Mouse (Mus musculus): Measurements from ENCODE around the gene Usp5. TPM values are rescaled to one million over a fixed set of nuclear protein-coding genes. Genes with fewer than 3 reads are reported as not detected.

Usp5 gene
- total RNA-seq (2021), result 100 to 1,000 TPM; 204 to 208 TPM
- long read RNA-seq, experiment 1, transcript Usp5-202 (20 exons, 3,076 nt), result minor isoform, 33 of 203 reads
- long read RNA-seq, experiment 1, transcript Usp5-201 (20 exons, 3,213 nt), result major isoform, 86 of 203 reads
- long read RNA-seq, experiment 1, partial matches to known transcripts, result 57 of 203 reads
- long read RNA-seq, experiment 1, other reads (novel, unspliced or antisense), result 27 of 203 reads
- long read RNA-seq, experiment 2, transcript Usp5-201 (20 exons, 3,213 nt), result major isoform, 63 of 137 reads
- long read RNA-seq, experiment 2, transcript Usp5-202 (20 exons, 3,076 nt), result minor isoform, 11 of 137 reads
- long read RNA-seq, experiment 2, partial matches to known transcripts, result 45 of 137 reads
- long read RNA-seq, experiment 2, other reads (novel, unspliced or antisense), result 18 of 137 reads

GRCm38 (mm10) chr6:124828868-124829798, at the start of gene Usp5, which contains the start of gene Cdca3:
TSS of gene Usp5 (minus strand) at chr6:124829484.
TSS of gene Cdca3 (plus strand) at chr6:124829547.
- DNase-seq (ENCODE audit: low spot score in 2 of 2), result peak; percentile 95 to 99

GRCm38 (mm10) chr6:124874348-124874747, 45.1 kb upstream of the Usp5 start:
- DNase-seq (ENCODE audit: low spot score in 2 of 2), result no peak

- no peak for DNase-seq (ENCODE audit: low spot score in 2 of 2)
Observed at GRCm38 (mm10) chr6:124866560-124866959, 37.3 kb upstream of the Usp5 start.

- DNase-seq (ENCODE audit: low spot score in 2 of 2), result no peak
Observed at GRCm38 (mm10) chr6:124865766-124866362, 36.6 kb upstream of the Usp5 start.

GRCm38 (mm10) chr6:124863658-124864298, 34.5 kb upstream of the Usp5 start, which contains the start of gene Gpr162:
TSS of gene Gpr162 (minus strand) at chr6:124863983.
- DNase-seq (ENCODE audit: low spot score in 2 of 2), result peak; percentile 65 to 76

GRCm38 (mm10) chr6:124863125-124863657, 33.9 kb upstream of the Usp5 start:
- DNase-seq (ENCODE audit: low spot score in 2 of 2), result no peak

GRCm38 (mm10) chr6:124862406-124863124, 33.3 kb upstream of the Usp5 start:
- DNase-seq (ENCODE audit: low spot score in 2 of 2), result peak; percentile 36 to 42

GRCm38 (mm10) chr6:124861802-124862201, 32.5 kb upstream of the Usp5 start:
- no peak for DNase-seq (ENCODE audit: low spot score in 2 of 2)

GRCm38 (mm10) chr6:124861266-124861665, 32.0 kb upstream of the Usp5 start:
- peak in 1 of 2 experiments; percentile 36 for DNase-seq (ENCODE audit: low spot score in 2 of 2)

GRCm38 (mm10) chr6:124860511-124860910, 31.2 kb upstream of the Usp5 start:
- peak in 1 of 2 experiments; percentile 28 for DNase-seq (ENCODE audit: low spot score in 2 of 2)

- peak; percentile 91 to 94 for DNase-seq (ENCODE audit: low spot score in 2 of 2)
Observed at GRCm38 (mm10) chr6:124859725-124860124, 30.4 kb upstream of the Usp5 start.

GRCm38 (mm10) chr6:124858561-124859318, 29.5 kb upstream of the Usp5 start:
- DNase-seq (ENCODE audit: low spot score in 2 of 2), result no peak

GRCm38 (mm10) chr6:124857840-124858530, 28.7 kb upstream of the Usp5 start:
- peak in 1 of 2 experiments; percentile 64 for DNase-seq (ENCODE audit: low spot score in 2 of 2)

GRCm38 (mm10) chr6:124856916-124857839, 27.9 kb upstream of the Usp5 start, which contains the start of gene P3h3:
TSS of gene P3h3 (minus strand) at chr6:124857752.
- peak; percentile 78 to 89 for DNase-seq (ENCODE audit: low spot score in 2 of 2)

- peak in 1 of 2 experiments; percentile 55 for DNase-seq (ENCODE audit: low spot score in 2 of 2)
Observed at GRCm38 (mm10) chr6:124856321-124856720, 27.0 kb upstream of the Usp5 start.

- no peak for DNase-seq (ENCODE audit: low spot score in 2 of 2)
Observed at GRCm38 (mm10) chr6:124854647-124855046, 25.4 kb upstream of the Usp5 start.

GRCm38 (mm10) chr6:124850535-124850934, 21.3 kb upstream of the Usp5 start:
- no peak for DNase-seq (ENCODE audit: low spot score in 2 of 2)
